Mouse (Mus musculus) T-helper 1 cell (primary cell): ENCODE measurements around the gene Uts2r.

Experiments used
- in situ Hi-C: fragments of 300-600 bp; cut with MboI, MseI; formaldehyde crosslinking; loops from one replicate; pipeline ENCODE4 v1.15.1; 2025; ENCODE audit warnings: high pct_unique_total_duplicates

The Uts2r gene

DNA sequence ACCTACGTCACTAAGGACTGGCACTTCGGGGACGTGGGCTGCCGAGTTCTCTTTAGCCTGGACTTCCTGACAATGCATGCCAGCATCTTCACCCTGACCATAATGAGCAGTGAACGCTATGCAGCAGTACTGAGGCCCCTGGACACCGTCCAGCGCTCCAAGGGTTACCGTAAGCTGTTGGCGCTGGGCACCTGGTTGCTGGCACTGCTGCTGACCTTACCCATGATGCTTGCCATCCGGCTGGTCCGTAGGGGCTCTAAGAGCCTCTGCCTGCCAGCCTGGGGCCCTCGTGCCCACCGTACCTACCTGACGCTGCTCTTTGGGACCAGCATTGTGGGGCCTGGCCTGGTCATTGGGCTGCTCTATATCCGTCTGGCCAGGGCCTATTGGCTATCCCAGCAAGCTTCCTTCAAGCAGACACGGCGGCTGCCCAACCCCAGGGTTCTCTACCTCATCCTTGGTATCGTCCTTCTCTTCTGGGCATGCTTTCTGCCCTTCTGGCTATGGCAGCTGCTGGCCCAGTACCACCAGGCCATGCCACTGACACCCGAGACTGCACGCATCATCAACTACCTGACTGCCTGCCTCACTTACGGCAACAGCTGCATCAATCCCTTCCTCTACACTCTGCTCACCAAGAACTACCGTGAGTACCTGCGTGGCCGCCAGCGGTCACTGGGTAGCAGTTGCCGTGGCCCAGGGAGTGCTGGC lies 720 bp downstream of the Uts2r start:
- in situ Hi-C loops = no loop called here

DNA sequence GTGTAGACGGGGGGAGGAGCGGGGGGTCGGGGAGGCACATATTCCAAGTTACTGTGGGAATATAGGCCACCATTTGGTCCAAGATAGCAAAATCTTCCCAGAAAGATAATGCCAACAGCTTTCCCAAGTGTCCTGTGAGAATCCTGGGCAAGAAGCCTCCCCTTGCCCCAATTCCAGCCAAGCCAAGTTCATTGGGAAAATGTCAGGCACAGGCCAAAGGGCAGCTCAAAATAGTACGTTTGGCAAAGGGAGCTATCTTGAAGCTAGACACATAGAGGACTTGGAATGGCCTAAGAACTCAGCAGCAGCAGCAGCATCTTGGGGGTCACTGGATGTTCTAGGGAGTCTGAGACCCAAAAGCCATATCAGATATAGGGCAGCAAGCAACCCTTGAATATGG lies 3.7 kb downstream of the Uts2r start:
- in situ Hi-C loops = no loop called here

DNA sequence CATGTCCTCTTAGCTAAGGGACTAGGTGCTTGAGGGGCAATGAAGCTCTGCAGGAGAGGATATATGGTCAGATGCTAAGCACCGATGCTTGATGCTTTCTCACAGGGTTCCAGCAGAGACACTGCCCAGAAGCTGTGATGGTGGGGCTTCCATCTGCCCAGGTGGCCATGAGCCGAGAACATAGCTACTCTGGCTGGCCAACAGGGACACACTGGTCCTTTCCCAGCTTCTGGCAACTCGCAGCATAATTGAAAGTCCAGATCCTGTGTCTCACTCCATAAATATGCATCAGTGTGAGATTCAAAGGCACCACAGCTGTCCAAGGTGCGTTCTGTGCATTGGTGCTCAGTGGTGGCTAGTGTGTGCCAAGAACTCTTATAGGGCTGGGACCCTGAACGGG lies 13.1 kb downstream of the Uts2r start:
- in situ Hi-C loops = no loop called here

DNA sequence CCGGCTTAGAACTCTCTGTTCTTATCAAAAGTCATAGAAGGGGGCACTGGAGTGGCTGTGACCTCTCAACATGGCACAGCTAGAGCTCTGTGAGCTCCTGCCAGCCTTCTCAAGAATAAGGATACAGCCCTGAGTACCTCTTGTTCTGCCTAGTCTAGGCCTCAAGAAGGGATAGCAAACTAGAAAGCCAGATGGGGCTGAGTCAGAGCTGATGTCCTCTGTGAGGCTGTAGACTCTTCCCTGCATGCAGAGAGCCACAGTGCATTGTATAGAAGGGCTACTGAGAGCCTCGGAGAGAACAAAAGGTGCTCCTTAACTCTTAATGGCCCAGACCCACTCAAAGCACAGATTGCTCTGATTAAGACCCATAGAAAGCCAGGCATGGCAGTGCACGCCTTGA lies 14.2 kb downstream of the Uts2r start:
- in situ Hi-C loops = no loop called here

DNA sequence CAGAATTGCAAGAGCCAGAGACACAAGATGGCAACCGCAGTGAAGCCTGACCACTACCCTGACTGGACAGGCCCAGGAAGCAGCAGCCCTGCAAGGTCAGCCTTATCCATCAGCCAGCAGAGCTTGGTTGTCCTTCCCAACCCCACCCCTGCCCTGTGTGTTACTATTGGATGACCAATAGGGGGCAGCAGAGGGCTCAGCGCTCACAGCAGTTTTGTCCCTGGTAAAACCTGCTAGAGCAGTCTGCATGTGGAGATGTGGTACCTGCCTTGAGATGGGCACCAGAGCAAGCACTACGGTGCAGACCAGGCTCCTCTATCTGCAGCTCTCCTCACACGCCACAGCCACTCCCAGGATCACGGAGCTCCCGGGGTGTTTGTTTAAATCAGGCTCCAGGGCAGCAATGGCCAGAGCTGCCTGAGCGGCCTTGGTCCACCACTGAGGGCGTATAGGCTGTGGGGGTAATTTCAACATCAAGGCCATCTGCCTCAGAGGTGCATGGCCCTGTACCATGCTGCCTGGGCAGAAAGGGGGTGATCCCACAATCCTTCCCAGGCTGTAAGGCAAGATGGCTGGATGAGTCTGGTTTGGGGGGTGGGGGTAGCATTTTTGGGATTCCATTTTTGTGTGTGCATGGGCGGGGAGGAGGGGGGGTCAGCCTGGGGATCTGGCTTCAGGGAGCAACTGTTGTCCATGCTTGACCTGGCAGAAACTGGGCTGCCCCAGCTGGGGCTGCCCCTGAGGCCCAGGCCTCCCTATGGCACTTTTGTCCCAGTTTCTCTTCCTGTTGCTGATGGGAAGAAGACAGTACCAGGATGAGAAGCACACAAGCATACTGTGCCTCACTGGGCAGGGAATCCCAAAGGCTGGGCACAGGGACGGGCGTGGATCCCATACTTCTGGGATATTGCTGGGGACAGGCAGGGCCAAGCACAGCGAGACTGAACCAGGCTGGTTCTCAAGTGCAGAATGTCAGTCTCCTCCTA lies 16.5 kb downstream of the Uts2r start:
- in situ Hi-C loops = no loop called here

DNA sequence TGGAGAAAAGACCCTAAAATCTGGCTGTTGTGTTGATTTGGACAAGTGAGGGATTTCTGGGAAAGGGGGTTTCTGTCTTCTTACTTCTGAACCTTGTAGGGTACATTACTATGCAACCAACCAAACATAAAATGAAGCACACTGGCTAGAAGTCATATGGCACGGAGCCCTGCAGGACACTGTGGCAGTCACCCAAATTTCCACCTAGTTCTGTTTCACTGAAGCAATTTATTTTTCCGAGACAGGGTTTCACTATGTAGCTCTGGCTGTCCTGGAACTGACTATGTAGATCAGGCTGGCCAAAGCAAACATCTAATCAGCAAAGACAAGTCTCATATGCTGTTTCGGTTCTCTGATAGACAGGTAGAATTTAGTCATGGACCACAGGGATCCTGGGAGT lies 29.6 kb downstream of the Uts2r start:
- in situ Hi-C loops = no loop called here

DNA sequence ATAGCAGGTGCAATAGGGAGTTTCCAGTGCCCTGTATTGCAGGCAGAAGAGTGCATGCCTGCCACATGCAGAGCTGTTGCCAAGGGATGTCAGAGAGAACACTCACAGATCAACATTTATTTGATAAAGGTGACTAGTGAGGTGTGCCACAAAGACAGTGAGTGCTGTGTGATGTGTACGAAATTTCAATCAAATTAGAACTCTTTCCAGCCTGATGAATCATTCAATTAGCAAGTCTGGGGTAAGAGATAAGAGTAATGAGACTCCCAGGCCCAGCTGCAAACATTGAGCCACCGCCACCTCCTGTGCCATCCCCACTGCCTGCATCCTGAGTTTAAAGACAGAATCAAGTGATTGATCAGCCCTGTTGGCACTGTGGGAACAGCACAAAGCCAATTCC lies 32.7 kb downstream of the Uts2r start:
- in situ Hi-C loops = no loop called here

DNA sequence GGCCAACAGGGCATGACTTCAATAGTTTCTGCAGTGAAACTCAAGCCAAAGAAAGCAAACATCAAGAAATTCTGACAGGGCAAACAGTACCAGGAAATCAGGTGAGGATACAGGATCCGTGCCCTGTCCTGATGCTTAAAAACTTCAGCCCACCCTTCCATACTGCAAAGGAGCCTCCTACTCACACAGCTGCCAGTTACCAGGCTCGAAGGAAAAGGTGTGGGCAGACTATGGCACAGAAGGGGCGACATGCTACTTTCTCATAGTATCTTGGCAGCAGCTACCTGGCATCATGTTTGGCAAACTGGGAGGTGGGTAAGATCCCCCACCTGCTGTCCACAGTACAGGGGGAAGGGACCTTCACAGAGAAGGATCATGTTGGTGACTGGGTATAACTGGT lies 33.3 kb downstream of the Uts2r start:
- in situ Hi-C loops = no loop called here

DNA sequence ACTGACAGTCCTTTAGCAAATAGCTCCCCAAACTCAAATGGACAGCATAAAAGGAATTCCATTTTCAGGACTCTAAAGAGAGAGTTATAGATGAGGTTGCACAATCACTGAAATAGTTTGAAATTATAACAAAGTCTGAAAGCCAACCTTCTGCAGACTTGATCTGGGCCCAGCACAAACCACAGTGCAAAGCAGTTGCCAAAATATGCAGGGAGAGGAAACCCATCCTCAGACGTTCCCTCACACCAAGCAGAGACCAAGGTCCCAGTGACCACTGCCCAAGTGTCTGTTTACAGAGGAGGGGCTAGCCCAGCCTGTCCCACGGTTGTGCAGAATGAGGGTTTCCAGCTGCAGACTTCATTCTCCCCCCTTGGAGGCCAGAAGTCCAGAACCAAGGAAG lies 38.6 kb downstream of the Uts2r start:
- in situ Hi-C loops = no loop called here

DNA sequence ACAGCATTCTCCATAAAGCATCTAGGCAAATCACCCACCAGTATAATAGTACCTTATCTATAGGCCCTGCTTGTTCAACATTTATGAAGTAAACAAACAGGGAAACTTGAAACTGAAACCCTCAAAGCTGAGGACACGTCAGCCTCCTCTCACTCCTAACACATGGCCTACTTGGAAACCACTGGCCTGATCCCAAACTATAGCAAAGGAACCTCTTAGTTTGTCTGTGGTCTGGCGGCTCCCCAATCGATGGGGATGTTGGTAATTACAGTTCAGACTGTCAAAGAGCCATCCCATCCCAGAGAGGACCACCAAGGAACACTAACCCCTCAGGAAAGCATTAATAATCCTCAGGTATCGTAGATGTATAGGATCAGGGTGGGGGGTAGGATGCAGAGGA lies 39.8 kb downstream of the Uts2r start:
- in situ Hi-C loops = no loop called here

DNA sequence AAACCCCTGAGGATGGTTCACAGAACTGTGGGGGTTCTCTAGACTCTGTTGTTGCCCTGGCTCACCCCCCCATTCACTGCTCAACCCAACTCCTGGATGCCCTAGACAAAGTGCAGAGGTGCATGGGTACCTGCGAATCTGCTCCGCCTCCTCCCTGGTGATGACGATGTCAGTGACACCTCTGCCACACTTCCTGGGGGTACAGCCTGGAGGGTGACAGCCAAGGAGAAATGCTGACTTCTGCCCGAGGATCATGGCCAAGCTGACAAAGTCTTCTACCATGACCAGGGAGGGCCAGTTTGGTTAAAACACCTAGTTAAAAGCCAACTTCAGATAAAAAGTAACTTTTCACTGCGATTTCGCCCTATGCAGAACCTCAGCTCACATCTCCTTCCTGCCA lies 40.7 kb downstream of the Uts2r start:
- in situ Hi-C loops = no loop called here

DNA sequence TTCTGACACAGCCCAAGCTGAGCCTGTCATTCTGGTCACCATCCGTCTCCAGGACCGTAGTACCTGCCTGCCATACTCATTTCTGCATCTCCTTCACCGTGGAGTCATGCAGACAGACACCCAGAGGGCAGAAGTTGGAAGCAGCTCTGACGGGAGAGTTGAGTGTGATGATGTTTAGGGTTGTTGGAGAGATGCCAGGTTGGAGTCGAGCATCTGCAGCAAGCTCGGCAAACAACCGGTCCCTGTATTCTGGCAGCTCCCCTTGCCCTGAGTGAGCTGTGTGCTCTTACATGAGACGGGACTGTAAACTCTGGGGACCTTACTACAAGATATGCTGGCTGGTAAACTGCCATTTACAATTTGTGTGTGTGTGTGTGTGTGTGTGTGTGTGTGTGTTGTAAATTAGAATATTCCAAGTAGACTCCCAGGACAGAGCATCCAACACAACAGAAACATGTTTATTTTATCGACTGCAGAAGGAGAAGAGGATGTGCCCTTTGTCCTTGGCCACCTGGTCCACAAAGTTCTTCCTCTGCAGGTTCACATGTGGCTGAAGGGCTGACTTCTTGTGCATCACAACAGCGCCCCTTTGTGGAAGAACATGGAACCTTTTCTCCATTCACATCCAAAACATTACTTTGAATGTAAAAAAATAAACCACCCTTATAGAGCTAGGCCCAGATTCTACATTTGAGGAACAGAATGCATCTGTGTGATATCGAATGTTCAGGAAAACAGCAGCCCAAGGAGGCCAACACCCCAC lies 41.5 kb downstream of the Uts2r start:
- in situ Hi-C loops = no loop called here

DNA sequence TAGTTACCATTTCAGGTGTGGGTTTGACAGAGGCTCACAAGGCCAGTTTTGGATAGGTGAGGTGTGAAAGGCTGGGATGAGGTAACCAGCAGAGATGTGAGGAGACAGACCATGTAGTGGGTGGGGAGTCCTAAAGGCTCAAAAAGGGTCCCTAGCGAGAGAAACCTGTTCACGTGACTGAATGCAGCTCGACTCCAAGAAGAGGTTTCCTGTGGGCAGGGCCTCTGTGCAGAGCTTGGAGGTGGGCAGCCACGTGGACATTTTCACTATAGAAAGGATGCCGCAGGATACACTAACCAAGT lies 43.7 kb downstream of the Uts2r start:
- in situ Hi-C loops = no loop called here

DNA sequence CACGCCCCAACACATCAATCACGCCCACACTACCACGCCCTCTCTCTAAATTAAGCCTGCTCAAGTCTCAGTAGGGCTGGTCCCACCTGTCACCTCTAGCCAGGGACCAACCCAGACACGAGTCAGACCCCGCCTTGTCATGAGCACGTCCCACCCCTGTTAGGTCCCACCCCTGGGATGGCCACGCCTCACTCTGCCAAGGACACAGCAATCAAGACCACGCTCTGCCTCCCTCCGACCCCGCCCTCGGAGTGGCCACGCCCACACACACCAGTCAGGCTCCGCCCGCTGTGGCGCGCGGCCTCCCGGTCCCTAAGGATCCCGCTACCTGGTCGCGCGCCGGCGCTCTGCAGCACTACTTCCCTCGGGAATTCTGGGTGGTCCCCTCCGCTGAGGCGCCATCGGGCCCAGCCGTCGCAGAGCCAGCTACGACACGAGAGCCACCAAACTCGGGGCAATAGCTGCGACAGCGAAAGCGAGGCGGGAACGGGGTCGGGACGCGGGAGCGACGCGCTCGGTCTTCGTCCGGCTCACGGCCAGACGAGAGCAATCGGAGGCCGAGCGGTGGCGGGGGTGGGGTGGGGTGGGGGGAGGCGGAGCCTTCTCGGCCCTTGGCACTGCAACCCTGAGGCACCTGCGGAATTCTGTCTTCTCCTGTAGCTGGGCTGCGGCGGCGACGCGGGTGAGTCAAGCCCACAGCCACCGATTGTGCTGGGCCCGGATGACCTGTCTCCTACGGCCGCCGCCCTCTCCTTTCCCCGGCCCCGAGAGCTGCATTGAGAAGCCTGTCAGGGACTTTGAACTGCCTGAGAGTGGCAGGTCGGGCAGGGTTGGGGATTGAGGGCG lies 44.3 kb downstream of the Uts2r start, which contains the start of the genes Hexdc and Ogfod3:
Gene Hexdc (plus strand): TSS at position 273 of the 846 bp plus-strand sequence.
Gene Ogfod3 (minus strand): TSS at position 551 of the 846 bp plus-strand sequence.
- in situ Hi-C loops = no loop called here
